Mouse (Mus musculus): Measurements from ENCODE around the gene Tcf7l2.

The Tcf7l2 gene

GRCm38 (mm10) chr19:55794946-55795340 is 53.3 kb downstream of the Tcf7l2 start:
- no peak for DNase-seq

DNA sequence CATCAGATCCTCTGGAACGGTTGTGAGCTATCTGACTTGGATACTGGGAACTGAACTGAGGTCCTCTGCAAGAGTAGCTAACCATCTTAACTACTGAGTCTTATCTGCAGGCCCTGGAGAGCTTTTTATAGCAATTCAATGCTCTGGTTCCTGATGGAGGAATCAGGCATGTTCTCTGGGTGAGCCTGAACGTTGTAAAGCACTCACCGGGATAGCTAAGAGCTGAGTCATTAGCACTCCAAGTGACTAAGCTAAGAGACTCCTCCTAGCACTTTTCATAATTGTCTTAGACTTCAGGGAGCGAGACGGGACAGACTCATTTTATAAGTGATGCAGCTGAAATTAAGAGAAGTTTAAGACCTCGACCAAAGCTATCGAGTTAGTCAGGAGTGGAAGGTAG is 53.7 kb downstream of the Tcf7l2 start:
- no peak for DNase-seq

- DNase-seq: no peak
Measured at GRCm38 (mm10) chr19:55797834-55798233, 56.2 kb downstream of the Tcf7l2 start.

GRCm38 (mm10) chr19:55799411-55799810 is 57.8 kb downstream of the Tcf7l2 start:
- DNase-seq: no peak

DNA sequence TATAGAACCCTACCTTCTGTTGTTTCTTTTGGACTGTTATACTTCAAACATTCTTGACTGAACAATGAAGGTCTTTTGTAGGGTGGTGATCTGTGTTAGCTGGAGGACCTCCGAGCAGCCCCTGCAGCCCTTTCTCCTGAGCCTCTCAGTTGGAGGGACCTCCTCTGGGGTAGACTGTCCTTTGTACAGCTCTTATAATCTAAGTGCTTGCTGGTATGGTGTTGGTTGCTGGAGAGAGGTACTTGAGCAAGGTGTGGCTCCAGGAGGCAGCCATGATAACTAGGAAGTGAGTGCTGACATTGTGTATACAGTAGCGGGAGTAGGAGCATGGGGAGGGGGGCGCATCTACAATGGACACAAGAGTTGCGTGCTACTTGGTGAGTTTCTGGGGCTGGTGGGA is 58.4 kb downstream of the Tcf7l2 start:
- no peak for DNase-seq

DNA sequence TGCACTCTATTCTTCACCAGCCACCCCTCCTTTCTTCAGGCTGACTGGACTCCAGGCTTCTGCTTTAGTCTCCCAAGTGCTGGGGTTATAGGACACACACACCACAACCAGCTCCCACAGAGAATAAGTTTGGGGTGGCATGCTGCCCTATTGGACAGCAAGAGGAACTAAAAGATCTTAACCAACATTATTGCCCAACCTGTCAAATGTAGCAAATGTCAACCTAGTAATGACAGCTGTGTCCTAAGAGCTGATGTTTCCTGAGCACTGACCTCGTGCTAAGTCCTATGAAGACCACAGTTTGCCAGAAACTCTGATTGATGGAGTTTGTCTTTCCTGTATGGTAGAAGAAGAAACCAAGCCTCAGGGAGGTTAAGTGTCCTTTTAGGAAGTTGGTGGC is 61.5 kb downstream of the Tcf7l2 start:
- no peak for DNase-seq

GRCm38 (mm10) chr19:55803797-55804196 is 62.2 kb downstream of the Tcf7l2 start:
- no peak for DNase-seq

DNA sequence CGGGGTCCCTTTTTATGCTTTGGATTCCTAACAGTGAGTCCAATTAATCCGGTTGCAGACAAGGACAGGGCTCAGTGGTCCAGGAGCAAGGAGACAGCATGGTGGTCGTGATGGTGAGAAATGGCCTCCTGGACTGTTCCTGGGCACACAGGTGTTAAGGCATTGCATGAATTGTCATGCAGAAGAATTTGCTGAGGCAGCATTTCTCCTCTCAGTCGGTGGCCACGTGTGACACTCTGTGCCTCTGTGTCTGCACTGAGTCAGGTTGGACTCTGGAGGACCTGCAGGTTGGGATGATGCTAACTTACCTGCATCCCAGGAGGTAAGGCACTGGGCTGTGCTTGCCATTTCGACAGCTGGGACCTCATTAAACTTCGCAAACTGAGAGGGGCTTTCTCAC is 63.2 kb downstream of the Tcf7l2 start:
- DNase-seq: no peak

DNA sequence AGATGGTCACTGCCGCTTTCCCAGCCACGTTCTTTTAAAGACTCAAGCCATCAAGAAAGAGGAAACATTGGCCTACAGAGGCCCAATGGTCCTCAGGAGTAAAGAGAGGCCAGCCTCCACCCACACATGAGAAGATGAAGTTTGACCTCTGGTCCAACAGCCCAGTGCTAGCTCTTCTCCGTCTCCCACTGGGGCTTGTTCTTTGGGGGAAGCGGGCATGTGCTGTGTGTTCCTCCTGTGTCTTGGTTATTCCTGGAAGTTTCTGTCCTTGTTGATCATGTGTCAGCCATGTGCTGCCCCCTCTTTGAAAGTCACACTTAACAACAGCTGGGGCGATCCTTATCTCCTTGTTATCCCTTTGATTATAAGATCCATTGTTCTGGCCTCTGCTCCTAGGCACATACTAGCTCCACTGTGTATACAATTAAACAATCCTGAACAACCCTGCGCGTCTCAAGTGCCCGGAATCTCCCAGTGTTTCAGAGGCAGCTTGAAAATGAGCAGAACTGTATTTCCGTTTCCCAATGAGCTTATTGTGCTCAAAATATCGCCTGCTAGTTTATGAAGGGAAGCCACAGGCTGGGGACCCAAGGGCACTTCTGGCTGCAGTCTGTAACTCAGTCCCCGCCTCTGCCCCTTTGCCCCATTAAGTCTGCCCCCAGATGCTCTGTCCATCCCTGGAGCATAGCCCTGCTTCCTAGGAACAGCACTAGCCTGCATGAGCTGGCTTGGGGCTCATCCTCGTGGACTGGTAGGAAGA is 65.0 kb downstream of the Tcf7l2 start:
- no peak for DNase-seq

DNA sequence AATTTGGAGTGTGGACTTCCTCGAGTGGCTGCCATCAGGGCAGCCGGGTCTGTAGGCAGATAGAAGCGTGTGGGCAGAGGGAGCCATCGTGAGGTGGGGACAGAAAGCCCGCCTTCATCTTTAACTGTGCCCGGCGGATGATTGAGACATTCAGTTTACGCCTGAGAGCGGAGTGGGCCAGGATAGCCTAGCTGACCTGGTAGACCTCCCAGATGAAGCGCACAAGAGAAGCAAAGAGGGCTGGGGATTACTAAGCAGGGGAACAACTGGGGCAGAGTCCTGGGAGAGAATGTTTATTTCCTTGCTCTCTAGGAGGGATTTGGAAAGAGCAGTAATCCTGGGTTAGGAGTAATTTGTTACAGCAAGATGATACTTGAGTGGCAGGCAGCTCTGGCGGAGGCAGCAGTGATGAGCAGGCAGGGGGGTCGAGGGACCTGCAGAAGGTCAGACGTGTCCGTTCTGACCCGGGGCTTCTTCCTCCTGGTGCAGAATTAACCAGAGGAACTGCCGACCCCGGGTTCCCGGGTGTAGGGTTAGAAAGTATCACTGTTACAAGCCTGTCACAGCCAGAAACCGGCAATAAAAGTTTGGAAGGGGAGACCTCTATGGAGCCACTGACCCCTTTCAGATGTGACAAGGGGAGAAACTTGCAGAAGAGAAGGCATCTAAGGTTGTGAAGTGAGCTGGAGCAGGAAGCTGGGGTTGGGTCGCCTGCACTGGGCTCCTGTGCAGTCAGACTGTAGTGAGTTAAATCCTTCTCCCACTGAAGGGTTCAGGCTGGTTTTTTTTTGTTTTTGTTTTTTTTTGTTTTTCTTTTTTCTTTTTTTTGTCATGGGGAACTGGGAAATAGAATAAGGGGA is 65.8 kb downstream of the Tcf7l2 start:
- DNase-seq: no peak

DNA sequence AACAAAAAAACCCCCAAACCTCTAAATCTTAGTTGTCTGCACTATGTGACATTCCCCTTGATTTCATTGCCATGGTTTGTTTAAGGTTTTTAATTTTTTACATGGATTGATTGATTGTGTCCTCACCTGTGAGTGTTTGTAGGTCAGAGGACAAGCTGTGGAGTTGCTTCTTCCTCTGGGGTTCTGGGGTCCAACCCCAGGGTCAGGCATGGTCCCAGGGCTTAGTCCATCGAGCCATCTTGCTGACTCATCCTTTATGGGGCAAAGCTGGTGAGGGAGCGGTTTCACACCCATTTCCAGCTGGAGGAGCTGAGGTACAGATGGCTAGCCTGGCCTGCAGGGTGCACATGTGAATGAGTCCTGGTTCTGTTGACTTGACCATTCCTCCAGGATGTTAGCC is 66.7 kb downstream of the Tcf7l2 start:
- no peak for DNase-seq

DNA sequence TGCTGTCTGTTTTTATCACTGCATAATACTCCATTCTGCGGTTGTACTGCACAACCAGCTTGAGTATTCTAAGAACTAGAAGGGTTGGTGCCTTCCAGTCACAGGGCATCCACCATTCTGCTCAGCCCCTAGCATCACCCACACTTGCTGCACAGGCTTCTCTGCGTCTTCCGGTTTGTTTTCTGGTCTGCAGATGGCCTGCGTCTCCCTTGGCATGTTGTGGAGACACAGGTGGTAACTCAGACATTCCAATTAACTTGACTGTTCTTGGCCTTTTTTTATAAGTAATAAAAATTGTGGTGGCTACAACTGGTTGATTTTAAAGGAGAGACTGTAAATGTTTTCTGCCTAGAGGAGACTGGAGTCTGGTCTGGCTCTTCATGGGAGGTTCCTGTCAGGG is 67.9 kb downstream of the Tcf7l2 start:
- DNase-seq: no peak

- DNase-seq: no peak
Measured at GRCm38 (mm10) chr19:55812236-55812635, 70.6 kb downstream of the Tcf7l2 start.

GRCm38 (mm10) chr19:55815010-55815790 is 73.6 kb downstream of the Tcf7l2 start:
- no peak for DNase-seq

GRCm38 (mm10) chr19:55816974-55817373 is 75.4 kb downstream of the Tcf7l2 start:
- DNase-seq: no peak

DNA sequence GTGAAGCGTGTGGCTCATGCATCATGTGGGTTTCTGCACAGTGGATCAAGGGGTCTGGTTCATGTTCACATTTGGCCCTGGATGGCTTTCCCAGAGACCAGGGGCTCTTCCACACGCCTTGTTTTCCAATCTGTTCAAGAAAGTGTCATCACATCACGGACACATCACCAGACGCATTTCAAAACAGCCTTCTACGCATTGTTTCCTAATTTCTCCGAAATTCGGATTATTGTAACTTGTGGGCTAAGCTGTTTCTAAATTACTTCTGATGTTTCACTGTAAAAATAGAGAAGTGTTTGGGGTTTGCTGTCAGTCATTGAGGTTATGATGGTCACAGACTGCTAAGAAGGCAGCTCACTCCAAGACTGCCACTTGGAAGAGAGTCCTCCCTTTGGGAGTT is 78.6 kb downstream of the Tcf7l2 start:
- no peak for DNase-seq

- DNase-seq: peak; percentile 50 to 51
Measured at GRCm38 (mm10) chr19:55825001-55825827, 83.6 kb downstream of the Tcf7l2 start.

DNA sequence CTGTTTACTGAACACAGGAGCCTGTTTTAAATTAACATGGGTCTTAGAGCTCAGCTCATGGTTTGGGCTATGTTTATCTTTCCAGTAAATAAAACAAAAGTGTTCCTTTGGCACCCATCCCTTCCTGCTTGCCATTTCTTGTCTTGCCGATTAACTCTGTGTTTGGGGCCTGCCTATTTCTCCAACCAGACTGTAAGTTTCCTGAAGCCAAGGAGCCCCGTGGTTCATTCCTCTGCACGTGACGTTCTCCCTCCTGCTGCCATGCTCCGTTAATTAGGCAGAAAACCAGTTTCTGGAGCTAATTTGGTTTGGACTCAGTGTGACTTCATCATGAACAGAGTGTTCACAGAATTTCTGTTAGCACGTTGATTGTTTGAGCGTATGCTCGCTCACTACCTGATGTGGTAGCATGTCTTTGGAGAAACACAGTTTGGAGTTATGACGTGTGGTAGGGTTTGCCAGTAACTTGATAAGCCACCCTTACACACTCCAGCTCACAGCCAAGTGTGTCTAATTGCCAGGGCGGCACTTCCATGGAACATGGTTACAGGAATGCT is 84.4 kb downstream of the Tcf7l2 start:
- no peak for DNase-seq

DNA sequence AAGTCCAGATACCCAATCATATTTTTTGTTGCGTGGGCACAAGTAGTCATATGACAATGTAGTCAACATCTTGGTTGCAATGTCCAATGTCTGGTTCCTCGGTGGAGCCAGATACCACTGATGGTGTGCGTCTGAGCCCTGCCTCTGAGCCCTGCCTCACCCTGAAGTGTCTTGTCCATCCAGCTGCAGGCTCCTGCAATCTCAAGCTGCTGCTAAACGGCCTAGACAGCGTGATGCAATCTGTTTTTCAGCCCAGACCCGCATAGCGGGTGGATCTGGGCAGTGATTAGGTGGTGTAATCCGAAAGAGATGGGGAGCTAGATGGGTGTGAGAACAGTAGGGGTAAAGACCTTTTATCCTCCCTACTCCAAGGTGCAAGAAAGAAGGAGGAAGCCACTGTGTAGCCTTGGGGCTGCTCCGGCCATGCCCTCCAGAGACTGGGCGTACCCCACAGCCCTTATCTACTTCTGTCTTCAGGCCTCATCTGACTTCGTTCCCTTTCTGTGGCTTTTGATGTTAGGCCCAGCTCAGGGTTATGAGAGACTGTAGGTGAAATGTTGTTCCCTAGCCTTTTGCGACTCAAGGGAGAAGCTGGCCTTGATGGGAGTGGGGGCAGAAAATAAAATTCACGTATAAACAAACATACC is 86.1 kb downstream of the Tcf7l2 start:
- DNase-seq: peak in 1 of 2 experiments; percentile 48

DNA sequence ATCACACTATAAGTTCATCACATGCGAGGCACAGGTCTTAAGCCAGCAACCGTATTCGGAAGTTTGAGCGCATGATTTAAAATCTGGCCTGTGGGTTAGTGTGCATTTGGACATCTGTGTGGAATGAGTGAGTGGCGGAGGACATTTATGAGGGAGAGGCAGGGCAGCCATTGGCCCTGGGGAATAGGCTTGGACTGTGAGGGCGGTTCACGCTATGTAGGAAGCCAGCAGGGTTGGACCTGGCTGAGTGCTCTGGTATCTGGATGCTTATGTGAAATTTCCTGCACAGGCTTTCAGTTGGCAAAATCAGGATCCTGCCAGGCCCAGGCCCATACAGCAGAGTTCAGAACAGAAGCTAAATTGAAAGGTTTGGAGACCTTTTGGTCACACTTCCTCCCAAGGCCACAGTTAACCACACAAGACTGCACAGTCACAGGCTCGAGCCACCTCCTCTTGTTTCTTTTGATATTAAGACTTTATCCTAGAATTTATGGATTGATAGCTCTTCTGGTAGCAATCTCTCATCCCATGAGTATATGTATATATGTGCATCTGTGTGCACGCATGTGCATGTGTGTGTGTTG is 89.4 kb downstream of the Tcf7l2 start:
- DNase-seq: no peak

DNA sequence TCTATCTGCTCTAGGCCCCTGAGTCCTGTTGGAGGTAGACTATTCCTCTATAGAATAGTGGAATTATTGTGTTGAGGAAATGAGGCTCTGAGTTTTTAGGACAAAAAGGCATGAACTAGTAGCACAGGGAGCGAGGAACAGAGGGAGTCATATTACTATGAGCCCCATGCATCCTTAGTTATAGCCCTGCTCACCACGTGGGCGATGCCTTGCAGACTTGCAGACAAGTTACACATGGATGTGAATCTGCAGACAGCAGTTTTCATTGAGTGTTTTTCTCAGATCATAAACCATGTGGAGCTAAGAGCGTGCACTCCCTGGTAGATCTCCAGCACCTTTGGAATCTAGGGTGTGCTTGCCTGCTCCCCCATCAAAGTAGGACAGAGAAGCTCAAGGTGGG is 90.5 kb downstream of the Tcf7l2 start:
- DNase-seq: no peak
